Mouse (Mus musculus): ENCODE data around the gene Syndig1l. TPM values are rescaled to one million over a fixed set of nuclear protein-coding genes. Genes with fewer than 3 reads are reported as not detected.

The Syndig1l gene
- total RNA-seq (2018; cell fraction: chromatin; rRNA removed), result not detected
- under 1 TPM in 9 of 26 experiments, not detected in 17; 0.03 to 0.19 (median 0.09) TPM for total RNA-seq (2018; cell fraction: cytosol; rRNA removed)
- not detected for total RNA-seq (2018; cell fraction: nucleus; rRNA removed)
- 0.09 to 0.12 TPM in 2 of 3 replicates, not detected in the other for polyA plus RNA-seq (2018)

DNA sequence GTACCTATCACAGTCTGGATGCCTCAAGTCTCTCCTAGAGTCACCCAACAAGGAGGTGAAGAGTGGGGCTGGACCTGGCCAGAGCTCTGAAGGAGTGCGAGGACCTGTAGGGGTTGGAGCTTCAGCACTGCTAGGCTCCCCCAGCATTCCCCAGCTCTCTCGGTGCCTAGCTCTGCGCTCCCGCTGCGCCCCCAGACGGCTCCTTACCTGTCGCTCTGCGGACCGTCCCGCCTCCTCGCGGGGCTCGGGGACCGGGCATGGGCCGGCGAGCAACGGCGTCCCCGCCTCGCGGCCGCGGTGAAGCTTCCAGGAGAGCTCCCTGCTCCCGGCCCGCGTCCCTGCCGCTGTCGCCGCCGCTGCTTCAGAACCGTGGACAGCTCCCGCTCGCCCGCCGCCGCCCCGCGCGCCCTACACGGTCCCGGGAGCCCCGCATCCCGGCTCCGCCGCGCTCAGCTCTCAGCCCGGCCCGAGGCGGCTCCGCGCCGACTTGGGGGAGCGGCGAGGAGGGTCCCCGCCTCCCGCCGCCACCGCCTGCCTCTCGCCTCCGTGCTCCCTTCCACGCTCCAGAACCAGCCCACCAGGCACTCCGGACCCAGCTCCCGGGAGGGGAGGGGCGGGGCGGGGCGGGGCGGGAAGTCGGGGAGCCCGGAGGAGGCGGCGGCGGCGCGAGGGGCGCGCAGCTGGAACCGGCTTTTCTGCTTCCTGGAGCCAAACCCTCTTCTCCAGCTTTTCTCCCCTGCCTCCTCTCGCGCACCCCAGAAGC lies at the start of gene Syndig1l:
TSS of gene Syndig1l (minus strand) at position 513 of the 763 bp plus-strand sequence.
- H3K27ac ChIP-seq, result no peak within 1 kb of the TSS
- H3K4me3 ChIP-seq (ENCODE audit: inconsistent target), result no peak within 1 kb of the TSS
- 2% methylated on average over 78 of the region's 79 CpGs for WGBS (ENCODE audit: missing documents)
- H3K36me3 ChIP-seq (ENCODE audit: inconsistent target), result no peaks in the 10 kb centered on the region
- H3K79me2 ChIP-seq (ENCODE audit: inconsistent target), result no peaks in the 10 kb centered on the region

DNA sequence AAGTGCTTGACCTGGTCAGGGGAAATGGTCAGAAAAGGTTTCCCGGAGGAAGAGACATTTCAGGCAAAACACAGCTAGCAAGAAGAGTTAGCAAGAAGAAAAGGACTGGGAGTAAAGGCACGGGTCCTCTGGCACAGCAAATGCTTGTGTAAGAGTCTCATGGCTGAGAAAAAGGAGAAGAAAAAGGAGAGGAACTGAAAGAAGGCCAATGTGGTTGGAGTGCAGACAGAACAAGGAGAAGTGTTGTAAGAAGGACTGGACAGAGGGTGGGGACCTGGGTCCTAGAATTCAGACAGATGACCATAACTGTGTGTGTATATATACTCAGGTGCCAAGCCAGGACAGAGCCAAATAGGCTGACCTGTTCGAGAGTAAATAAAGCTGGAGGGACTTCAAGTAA lies 49.5 kb upstream of the Syndig1l start:
- no peak overlapping the region for H3K4me3 ChIP-seq (ENCODE audit: inconsistent target)
- WGBS (ENCODE audit: missing documents), result 25% methylated on average over 3 of the region's 3 CpGs
- H3K79me2 ChIP-seq (ENCODE audit: inconsistent target), result no peaks in the 10 kb centered on the region
- no peaks in the 10 kb centered on the region for H3K36me3 ChIP-seq (ENCODE audit: inconsistent target)
- peak overlapping the region; percentile 87 for H3K27ac ChIP-seq

- no peaks in the 10 kb centered on the region for H3K79me2 ChIP-seq (ENCODE audit: inconsistent target)
- 92% methylated on average over 4 of the region's 4 CpGs for WGBS (ENCODE audit: missing documents)
- no peak overlapping the region for H3K4me3 ChIP-seq (ENCODE audit: inconsistent target)
- no peak overlapping the region for H3K27ac ChIP-seq
- H3K36me3 ChIP-seq (ENCODE audit: inconsistent target), result no peaks in the 10 kb centered on the region
Measured at GRCm38 (mm10) chr12:84745700-84746099, 47.1 kb upstream of the Syndig1l start.

GRCm38 (mm10) chr12:84743496-84743895 lies 44.9 kb upstream of the Syndig1l start:
- H3K4me3 ChIP-seq (ENCODE audit: inconsistent target), result no peak overlapping the region
- WGBS (ENCODE audit: missing documents), result 96% methylated on average over 9 of the region's 10 CpGs
- no peak overlapping the region for H3K27ac ChIP-seq
- no peaks in the 10 kb centered on the region for H3K36me3 ChIP-seq (ENCODE audit: inconsistent target)
- H3K79me2 ChIP-seq (ENCODE audit: inconsistent target), result no peaks in the 10 kb centered on the region

DNA sequence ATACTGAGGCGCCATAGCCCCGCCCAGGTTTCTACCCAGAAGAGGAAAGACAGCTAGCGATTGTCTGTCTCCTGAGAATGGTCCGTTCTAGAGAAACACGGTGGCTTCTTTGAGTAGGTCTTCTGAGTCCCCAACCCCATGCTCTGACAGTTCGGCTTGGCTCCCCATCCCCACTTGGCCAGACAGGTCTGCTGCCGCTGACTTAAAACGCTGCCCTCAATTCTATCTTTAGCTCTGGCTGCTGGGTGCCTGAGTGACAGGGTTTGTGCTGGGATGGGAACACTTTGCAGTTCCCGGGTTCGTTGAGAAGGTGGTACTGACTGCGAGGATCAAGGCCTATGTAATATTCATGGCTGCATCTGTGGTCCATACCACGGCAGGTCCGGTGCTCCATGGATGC lies 34.7 kb upstream of the Syndig1l start:
- 80% methylated on average over 13 of the region's 13 CpGs for WGBS (ENCODE audit: missing documents)
- no peaks in the 10 kb centered on the region for H3K36me3 ChIP-seq (ENCODE audit: inconsistent target)
- no peak overlapping the region for H3K4me3 ChIP-seq (ENCODE audit: inconsistent target)
- H3K27ac ChIP-seq, result no peak overlapping the region
- H3K79me2 ChIP-seq (ENCODE audit: inconsistent target), result no peaks in the 10 kb centered on the region

GRCm38 (mm10) chr12:84728421-84728820 lies 29.8 kb upstream of the Syndig1l start:
- WGBS (ENCODE audit: missing documents), result 93% methylated on average over 10 of the region's 10 CpGs
- Histone ChIP-seq H3K4me3 (ENCODE audit: inconsistent target) (no peak overlapping the region), H3K36me3 (ENCODE audit: inconsistent target) (no peaks in the 10 kb centered on the region), H3K79me2 (ENCODE audit: inconsistent target) (no peaks in the 10 kb centered on the region), H3K27ac (no peak overlapping the region)

DNA sequence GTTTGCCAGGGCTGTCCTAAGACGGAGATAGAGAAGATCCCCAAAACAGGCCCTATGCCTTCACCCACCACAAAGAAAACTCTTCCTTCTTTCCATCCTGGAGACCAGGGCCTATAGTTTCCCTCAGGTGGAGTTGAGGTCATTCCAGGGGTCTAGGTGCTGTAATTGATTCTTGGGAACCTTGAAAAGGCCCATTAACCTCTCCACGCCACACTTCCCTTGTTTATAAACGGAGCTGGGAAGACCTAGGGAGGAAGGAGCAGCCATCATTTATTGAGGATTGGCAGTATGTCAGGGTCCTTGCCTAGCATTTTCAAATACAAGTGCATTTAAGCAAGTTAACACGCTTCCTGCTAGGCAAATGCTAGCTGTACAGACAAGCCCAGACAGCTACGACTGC lies 28.8 kb upstream of the Syndig1l start:
- no peaks in the 10 kb centered on the region for H3K36me3 ChIP-seq (ENCODE audit: inconsistent target)
- no peak overlapping the region for H3K27ac ChIP-seq
- H3K79me2 ChIP-seq (ENCODE audit: inconsistent target), result no peaks in the 10 kb centered on the region
- H3K4me3 ChIP-seq (ENCODE audit: inconsistent target), result no peak overlapping the region
- 90% methylated on average over 5 of the region's 5 CpGs for WGBS (ENCODE audit: missing documents)

DNA sequence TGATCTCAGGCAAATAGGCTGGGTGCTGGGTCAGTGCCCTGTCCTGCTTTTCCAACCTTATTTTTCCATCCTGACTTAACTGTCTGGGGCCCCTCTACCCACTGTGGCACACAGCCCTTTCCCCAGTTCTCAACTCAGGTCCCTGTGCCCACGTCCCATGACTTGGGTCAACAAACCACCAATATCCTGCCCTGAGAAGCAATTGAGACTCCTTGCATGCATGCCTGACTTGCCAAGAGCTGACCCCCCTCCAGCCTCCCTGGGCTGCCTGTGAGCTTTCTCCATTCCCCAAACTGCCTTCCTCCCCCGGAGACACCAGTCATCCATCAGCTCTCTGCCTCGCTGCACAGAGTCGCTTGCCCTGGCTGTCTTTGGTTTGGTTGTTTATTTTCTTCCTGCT lies 28.4 kb upstream of the Syndig1l start:
- WGBS (ENCODE audit: missing documents), result 67% methylated on average over 4 of the region's 4 CpGs
- no peaks in the 10 kb centered on the region for H3K79me2 ChIP-seq (ENCODE audit: inconsistent target)
- no peak overlapping the region for H3K27ac ChIP-seq
- H3K4me3 ChIP-seq (ENCODE audit: inconsistent target), result no peak overlapping the region
- no peaks in the 10 kb centered on the region for H3K36me3 ChIP-seq (ENCODE audit: inconsistent target)

DNA sequence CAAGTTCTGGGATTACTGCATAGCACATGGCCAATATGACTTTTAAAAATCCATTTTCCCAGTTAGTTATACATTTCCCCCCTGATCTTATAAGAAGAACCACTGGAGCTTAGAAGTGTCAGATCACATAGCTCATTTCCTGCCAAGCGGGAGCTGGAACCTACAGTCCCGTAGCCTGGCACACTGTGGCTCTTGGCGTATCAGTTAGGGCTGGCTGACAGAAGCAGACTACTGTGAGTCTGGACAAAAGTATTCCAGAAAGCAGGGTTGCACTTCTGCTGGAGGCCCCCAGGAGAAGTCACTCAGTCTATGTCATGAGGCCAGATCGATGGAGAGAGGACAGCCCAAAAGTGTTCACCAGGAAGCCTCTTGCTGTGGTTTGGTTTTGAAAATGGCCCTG lies 27.8 kb upstream of the Syndig1l start:
- Histone ChIP-seq H3K36me3 (ENCODE audit: inconsistent target) (no peaks in the 10 kb centered on the region), H3K79me2 (ENCODE audit: inconsistent target) (no peaks in the 10 kb centered on the region), H3K4me3 (ENCODE audit: inconsistent target) (no peak overlapping the region), H3K27ac (no peak overlapping the region)
- 76% methylated on average over 4 of the region's 4 CpGs for WGBS (ENCODE audit: missing documents)

GRCm38 (mm10) chr12:84718462-84719244 lies 20.0 kb upstream of the Syndig1l start:
- H3K27ac ChIP-seq, result no peak overlapping the region
- no peaks in the 10 kb centered on the region for H3K79me2 ChIP-seq (ENCODE audit: inconsistent target)
- no peak overlapping the region for H3K4me3 ChIP-seq (ENCODE audit: inconsistent target)
- no peaks in the 10 kb centered on the region for H3K36me3 ChIP-seq (ENCODE audit: inconsistent target)
- 94% methylated on average over 9 of the region's 9 CpGs for WGBS (ENCODE audit: missing documents)

DNA sequence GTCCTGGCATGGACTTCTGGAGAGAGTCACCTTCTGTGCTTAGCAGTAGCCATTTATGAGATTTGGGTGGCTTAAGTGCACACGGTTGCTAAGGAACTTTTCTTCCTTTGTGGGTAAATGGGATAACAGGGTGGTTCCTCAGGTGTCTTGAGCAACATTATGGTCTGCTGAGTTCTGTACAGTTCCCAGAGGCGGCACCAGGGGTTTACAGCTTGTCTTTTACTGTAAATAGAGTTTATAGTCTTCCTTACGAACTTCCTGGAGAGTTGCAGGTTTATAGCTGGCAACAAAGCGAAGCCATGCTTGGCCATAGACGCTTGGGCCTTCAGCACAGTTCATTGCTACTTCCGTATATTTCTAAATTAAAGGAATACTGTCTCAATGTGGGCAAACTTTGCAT lies 15.9 kb upstream of the Syndig1l start:
- Histone ChIP-seq H3K36me3 (ENCODE audit: inconsistent target) (no peaks in the 10 kb centered on the region), H3K4me3 (ENCODE audit: inconsistent target) (no peak overlapping the region), H3K79me2 (ENCODE audit: inconsistent target) (no peaks in the 10 kb centered on the region), H3K27ac (no peak overlapping the region)
- WGBS (ENCODE audit: missing documents), result 80% methylated on average over 6 of the region's 6 CpGs

- Histone ChIP-seq H3K4me3 (ENCODE audit: inconsistent target) (no peak overlapping the region), H3K79me2 (ENCODE audit: inconsistent target) (no peaks in the 10 kb centered on the region), H3K36me3 (ENCODE audit: inconsistent target) (no peaks in the 10 kb centered on the region), H3K27ac (no peak overlapping the region)
- 31% methylated on average over 14 of the region's 14 CpGs for WGBS (ENCODE audit: missing documents)
Measured at GRCm38 (mm10) chr12:84709842-84710439, 11.3 kb upstream of the Syndig1l start.

DNA sequence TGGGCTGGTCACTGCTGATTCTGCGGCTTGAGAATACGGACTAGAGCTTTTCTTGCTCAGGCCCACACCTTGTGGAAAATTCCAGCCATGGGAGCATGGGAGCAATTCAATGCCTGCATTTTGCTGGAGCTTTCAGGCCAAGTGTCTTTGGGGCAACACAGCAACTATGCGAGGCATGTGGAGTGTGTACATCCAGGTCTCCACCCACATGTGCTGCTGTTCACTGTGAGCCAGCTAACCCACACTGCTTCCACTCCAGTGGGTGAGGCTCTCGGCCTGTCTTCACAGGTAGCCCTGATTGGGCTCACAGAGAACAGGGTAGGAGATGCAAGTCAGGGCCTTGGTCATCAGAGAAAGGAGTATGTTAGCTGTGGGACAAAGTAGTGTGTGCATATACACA lies 9.2 kb upstream of the Syndig1l start:
- Histone ChIP-seq H3K36me3 (ENCODE audit: inconsistent target) (no peaks in the 10 kb centered on the region), H3K4me3 (ENCODE audit: inconsistent target) (no peak overlapping the region), H3K79me2 (ENCODE audit: inconsistent target) (no peaks in the 10 kb centered on the region), H3K27ac (no peak overlapping the region)
- WGBS (ENCODE audit: missing documents), result 94% methylated on average over 4 of the region's 4 CpGs

GRCm38 (mm10) chr12:84706886-84707285 lies 8.3 kb upstream of the Syndig1l start:
- Histone ChIP-seq H3K36me3 (ENCODE audit: inconsistent target) (no peaks in the 10 kb centered on the region), H3K4me3 (ENCODE audit: inconsistent target) (no peak overlapping the region), H3K79me2 (ENCODE audit: inconsistent target) (no peaks in the 10 kb centered on the region), H3K27ac (peak overlapping the region; percentile 15; the same call in 1 of the 2 replicates)
- WGBS (ENCODE audit: missing documents), result 71% methylated on average over 4 of the region's 4 CpGs

DNA sequence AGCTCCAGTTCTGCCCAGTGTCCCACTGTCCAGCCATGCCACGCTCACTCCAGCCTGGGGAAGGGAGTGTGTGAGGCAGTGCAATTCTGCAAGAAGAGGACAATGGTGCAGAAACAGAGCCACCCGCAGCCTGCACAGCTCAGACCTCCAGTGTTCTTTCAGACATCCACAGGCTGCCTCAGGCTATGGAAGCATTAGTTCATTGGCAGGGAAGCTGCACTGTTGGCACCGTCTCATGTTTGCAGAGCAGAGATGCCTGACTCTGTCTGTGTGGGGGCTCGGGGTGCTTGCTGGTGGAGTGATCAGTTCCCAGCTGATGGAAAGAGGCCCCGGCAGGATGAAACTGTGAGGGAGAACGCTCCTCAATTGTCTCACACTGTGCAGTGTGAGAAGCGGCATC lies 4.0 kb upstream of the Syndig1l start:
- H3K4me3 ChIP-seq (ENCODE audit: inconsistent target), result no peak overlapping the region
- H3K79me2 ChIP-seq (ENCODE audit: inconsistent target), result no peaks in the 10 kb centered on the region
- H3K36me3 ChIP-seq (ENCODE audit: inconsistent target), result no peaks in the 10 kb centered on the region
- 80% methylated on average over 7 of the region's 7 CpGs for WGBS (ENCODE audit: missing documents)
- no peak overlapping the region for H3K27ac ChIP-seq
